Mouse (Mus musculus): ENCODE results near the gene Lyrm9. TPM values are rescaled to one million over a fixed set of nuclear protein-coding genes. Genes with fewer than 3 reads are reported as not detected.

Gene Lyrm9
- polyA plus RNA-seq, 1 experiment from 2014 or later: 14.0 TPM

- Histone ChIP-seq H3K4me2 (peak overlapping the region; percentile 54), H3K9ac (no peak overlapping the region), H3K4me3 (replicated peaks) (no peak overlapping the region), H3K4me1 (replicated peaks) (peaks cover 20% of the 10 kb centered on the region), H3K27ac (replicated peaks) (no peak overlapping the region), H3K36me3 (replicated peaks) (no peaks in the 10 kb centered on the region), H3K27me3 (no peaks in the 10 kb centered on the region), H3K9me3 (replicated peaks) (no peaks in the 10 kb centered on the region)
- WGBS (ENCODE audit: insufficient replicate concordance): 43% methylated on average over 11 of the region's 11 CpGs
- ATAC-seq (ENCODE audit: insufficient read depth): no peak
These were observed 33.3 kb upstream of the Lyrm9 start for GRCm38 (mm10) chr11:78793116-78793515.

GRCm38 (mm10) chr11:78796072-78796729 lies 30.2 kb upstream of the Lyrm9 start:
- no peak overlapping the region for H3K4me3 ChIP-seq (replicated peaks)
- no peak for ATAC-seq (ENCODE audit: insufficient read depth)
- H3K27me3 ChIP-seq: no peaks in the 10 kb centered on the region
- H3K9me3 ChIP-seq (replicated peaks): no peaks in the 10 kb centered on the region
- peaks cover 31% of the 10 kb centered on the region for H3K4me1 ChIP-seq (replicated peaks)
- H3K36me3 ChIP-seq (replicated peaks): no peaks in the 10 kb centered on the region
- no peak overlapping the region for H3K4me2 ChIP-seq
- no peak overlapping the region for H3K9ac ChIP-seq
- 58% methylated on average over 10 of the region's 10 CpGs for WGBS (ENCODE audit: insufficient replicate concordance)
- H3K27ac ChIP-seq (replicated peaks): no peak overlapping the region

GRCm38 (mm10) chr11:78801094-78801493 lies 25.3 kb upstream of the Lyrm9 start:
- Histone ChIP-seq H3K4me1 (replicated peaks) (peaks cover 35% of the 10 kb centered on the region), H3K4me3 (replicated peaks) (no peak overlapping the region), H3K27me3 (no peaks in the 10 kb centered on the region), H3K27ac (replicated peaks) (peak overlapping the region; percentile 30; the same call in 1 of the 2 replicates), H3K9ac (no peak overlapping the region), H3K36me3 (replicated peaks) (no peaks in the 10 kb centered on the region), H3K9me3 (replicated peaks) (no peaks in the 10 kb centered on the region), H3K4me2 (no peak overlapping the region)
- peak; percentile 76 for ATAC-seq (ENCODE audit: insufficient read depth)
- 32% methylated on average over 4 of the region's 4 CpGs for WGBS (ENCODE audit: insufficient replicate concordance)

- 46% methylated on average over 14 of the region's 14 CpGs for WGBS (ENCODE audit: insufficient replicate concordance)
- no peak for ATAC-seq (ENCODE audit: insufficient read depth)
- H3K4me3 ChIP-seq (replicated peaks): no peak overlapping the region
- 0 out of 2 replicates have a peak overlapping the region, but pooled peaks have one; percentile 10 for H3K4me2 ChIP-seq
- H3K4me1 ChIP-seq (replicated peaks): peaks cover 30% of the 10 kb centered on the region
- H3K9me3 ChIP-seq (replicated peaks): no peaks in the 10 kb centered on the region
- no peaks in the 10 kb centered on the region for H3K36me3 ChIP-seq (replicated peaks)
- H3K27me3 ChIP-seq: no peaks in the 10 kb centered on the region
- H3K27ac ChIP-seq (replicated peaks): no peak overlapping the region
- no peak overlapping the region for H3K9ac ChIP-seq
These were observed 22.6 kb upstream of the Lyrm9 start for GRCm38 (mm10) chr11:78803587-78804316.

- H3K27me3 ChIP-seq: no peaks in the 10 kb centered on the region
- no peak overlapping the region for H3K9ac ChIP-seq
- H3K4me3 ChIP-seq (replicated peaks): no peak overlapping the region
- no peak overlapping the region for H3K27ac ChIP-seq (replicated peaks)
- H3K4me2 ChIP-seq: no peak overlapping the region
- no peak for ATAC-seq (ENCODE audit: insufficient read depth)
- peaks cover 30% of the 10 kb centered on the region for H3K4me1 ChIP-seq (replicated peaks)
- H3K36me3 ChIP-seq (replicated peaks): no peaks in the 10 kb centered on the region
- 73% methylated on average over 6 of the region's 6 CpGs for WGBS (ENCODE audit: insufficient replicate concordance)
- no peaks in the 10 kb centered on the region for H3K9me3 ChIP-seq (replicated peaks)
These were observed 21.8 kb upstream of the Lyrm9 start for GRCm38 (mm10) chr11:78804551-78804950.

- H3K9me3 ChIP-seq (replicated peaks): no peaks in the 10 kb centered on the region
- no peak overlapping the region for H3K4me2 ChIP-seq
- no peak for ATAC-seq (ENCODE audit: insufficient read depth)
- peaks cover 30% of the 10 kb centered on the region for H3K4me1 ChIP-seq (replicated peaks)
- no peaks in the 10 kb centered on the region for H3K27me3 ChIP-seq
- no peak overlapping the region for H3K27ac ChIP-seq (replicated peaks)
- WGBS (ENCODE audit: insufficient replicate concordance): 64% methylated on average over 6 of the region's 6 CpGs
- H3K36me3 ChIP-seq (replicated peaks): no peaks in the 10 kb centered on the region
- no peak overlapping the region for H3K9ac ChIP-seq
- no peak overlapping the region for H3K4me3 ChIP-seq (replicated peaks)
These were observed 21.2 kb upstream of the Lyrm9 start for GRCm38 (mm10) chr11:78805198-78805597.

GRCm38 (mm10) chr11:78805691-78806137 lies 20.7 kb upstream of the Lyrm9 start:
- Histone ChIP-seq H3K9me3 (replicated peaks) (no peaks in the 10 kb centered on the region), H3K27me3 (no peaks in the 10 kb centered on the region), H3K36me3 (replicated peaks) (no peaks in the 10 kb centered on the region), H3K27ac (replicated peaks) (no peak overlapping the region), H3K4me3 (replicated peaks) (no peak overlapping the region), H3K4me1 (replicated peaks) (peaks cover 26% of the 10 kb centered on the region), H3K9ac (no peak overlapping the region), H3K4me2 (no peak overlapping the region)
- 55% methylated on average over 9 of the region's 9 CpGs for WGBS (ENCODE audit: insufficient replicate concordance)
- no peak for ATAC-seq (ENCODE audit: insufficient read depth)

GRCm38 (mm10) chr11:78807341-78808108 lies 18.9 kb upstream of the Lyrm9 start:
- Histone ChIP-seq H3K4me3 (replicated peaks) (no peak overlapping the region), H3K27me3 (no peaks in the 10 kb centered on the region), H3K4me1 (replicated peaks) (peaks cover 10% of the 10 kb centered on the region), H3K27ac (replicated peaks) (no peak overlapping the region), H3K4me2 (no peak overlapping the region), H3K9ac (no peak overlapping the region), H3K9me3 (replicated peaks) (no peaks in the 10 kb centered on the region), H3K36me3 (replicated peaks) (no peaks in the 10 kb centered on the region)
- 35% methylated on average over 6 of the region's 6 CpGs for WGBS (ENCODE audit: insufficient replicate concordance)
- ATAC-seq (ENCODE audit: insufficient read depth): no peak

- Histone ChIP-seq H3K4me3 (replicated peaks) (no peak overlapping the region), H3K9ac (no peak overlapping the region), H3K9me3 (replicated peaks) (no peaks in the 10 kb centered on the region), H3K36me3 (replicated peaks) (no peaks in the 10 kb centered on the region), H3K4me1 (replicated peaks) (no peaks in the 10 kb centered on the region; the same call in 1 of the 2 replicates), H3K27me3 (no peaks in the 10 kb centered on the region), H3K4me2 (no peak overlapping the region), H3K27ac (replicated peaks) (no peak overlapping the region)
- no peak for ATAC-seq (ENCODE audit: insufficient read depth)
These were observed 17.0 kb upstream of the Lyrm9 start for GRCm38 (mm10) chr11:78809398-78809797.

- Histone ChIP-seq H3K27me3 (peaks cover 5% of the 10 kb centered on the region; the same call in 1 of the 2 replicates), H3K9ac (no peak overlapping the region), H3K4me2 (no peak overlapping the region), H3K9me3 (replicated peaks) (no peaks in the 10 kb centered on the region), H3K27ac (replicated peaks) (no peak overlapping the region), H3K4me3 (replicated peaks) (no peak overlapping the region), H3K4me1 (replicated peaks) (no peaks in the 10 kb centered on the region), H3K36me3 (replicated peaks) (no peaks in the 10 kb centered on the region)
- WGBS (ENCODE audit: insufficient replicate concordance): 62% methylated on average over 7 of the region's 7 CpGs
- ATAC-seq (ENCODE audit: insufficient read depth): no peak
These were observed 11.9 kb upstream of the Lyrm9 start for GRCm38 (mm10) chr11:78814461-78814941.
